ENCODE assay signal across 8 mouse cellular contexts in the genomic region with DNA sequence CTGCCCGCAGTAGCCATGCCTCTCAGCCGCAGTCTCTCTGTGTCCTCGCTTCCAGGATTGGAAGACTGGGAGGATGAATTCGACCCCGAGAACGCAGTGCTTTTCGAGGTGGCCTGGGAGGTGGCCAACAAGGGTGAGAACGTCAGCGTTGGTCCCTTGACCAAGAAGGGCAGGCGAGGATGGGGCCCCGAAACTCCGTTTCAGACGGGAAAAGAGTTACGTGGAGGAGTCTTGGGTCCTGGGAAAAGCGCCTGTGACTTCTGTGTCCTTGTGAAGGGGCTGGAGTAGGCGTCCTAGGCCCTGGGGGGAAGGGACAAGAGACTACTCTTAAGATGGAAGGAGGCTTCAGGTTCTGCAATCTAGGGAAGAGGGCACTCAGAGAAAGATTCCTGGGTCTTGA. TPM values are rescaled to one million over a fixed set of nuclear protein-coding genes. Genes with fewer than 3 reads are reported as not detected.
A peak's percentile ranks its signal among the peaks of the same experiment; 100 is the strongest.
DNase-seq lines count a peak whose midpoint lies in the region; ATAC-seq and TF ChIP-seq lines count a peak whose summit lies in the region.

No protein-coding gene starts in this region.

- ATAC-seq in intestine, embryonic 14.5 days (replicated peaks; ENCODE audit: low FRiP score, low TSS enrichment, low read depth), result no peak
- ATAC-seq in midbrain, embryonic 12.5 days (ENCODE audit: low FRiP score, low read depth), result no peak

- peaks cover 2% of the 10 kb centered on the region for H3K4me1 ChIP-seq in cortical plate, adult 2 months (ENCODE audit: control insufficient read depth, insufficient read depth, low read length)
- peaks cover 35% of the 10 kb centered on the region for H3K4me1 ChIP-seq in intestine, embryonic 14.5 days (replicated peaks; ENCODE audit: control insufficient read depth, insufficient read depth, low read length)
- H3K4me1 ChIP-seq in midbrain, embryonic 12.5 days, result peaks cover 41% of the 10 kb centered on the region

- H3K27ac ChIP-seq in cortical plate, adult 2 months (ENCODE audit: insufficient read depth, low read length), result no peak overlapping the region
- peak overlapping the region; percentile 49 for H3K27ac ChIP-seq in intestine, embryonic 14.5 days (ENCODE audit: low read depth)
- H3K27ac ChIP-seq in midbrain, embryonic 12.5 days (replicated peaks), result peak overlapping the region; percentile 26

- DNase-seq in kidney, adult 9 months, result peak; percentile 53
- no peak for DNase-seq in kidney, adult 11 months
- no peak for DNase-seq in intestine, embryonic 14.5 days (ENCODE audit: low spot score)
- DNase-seq in layer of hippocampus, adult 9-10 months (ENCODE audit: low spot score), result no peak
- no peak for DNase-seq in frontal cortex, postnatal 25 days (ENCODE audit: low spot score in 2 of 2)
- no peak for DNase-seq in left cerebral cortex, postnatal 10 days (ENCODE audit: extremely low spot score in 1 of 2, low spot score in 2 of 2)

- no peak for TF ChIP-seq CTCF in cortical plate, adult 2 months (IDR thresholded peaks at IDR 0.05; ENCODE audit: extremely low read depth, insufficient read depth, low read length)

- H3K4me3 ChIP-seq in cortical plate, adult 2 months (ENCODE audit: insufficient read depth, low read length), result peak overlapping the region; percentile 81
- peak overlapping the region; percentile 95 for H3K4me3 ChIP-seq in intestine, embryonic 14.5 days (ENCODE audit: low read depth, low read length)
- peak overlapping the region; percentile 84 for H3K4me3 ChIP-seq in midbrain, embryonic 12.5 days

- peaks cover 23% of the 10 kb centered on the region for H3K36me3 ChIP-seq in intestine, embryonic 14.5 days (ENCODE audit: control insufficient read depth, insufficient read depth, low read length)
- H3K36me3 ChIP-seq in midbrain, embryonic 12.5 days, result peaks cover 29% of the 10 kb centered on the region

- peak overlapping the region; percentile 83 for H3K9ac ChIP-seq in intestine, embryonic 14.5 days (ENCODE audit: low read length)
- H3K9ac ChIP-seq in midbrain, embryonic 12.5 days (replicated peaks), result peak overlapping the region; percentile 69

- 2% methylated on average over 16 of the region's 16 CpGs for WGBS in intestine, embryonic 14.5 days
- 2% methylated on average over 16 of the region's 16 CpGs for WGBS in midbrain, embryonic 12.5 days

- TF ChIP-seq POLR2A in cortical plate, adult 2 months (IDR thresholded peaks at IDR 0.05; ENCODE audit: extremely low read depth, insufficient read depth, low read length), result no peak

- intact Hi-C loops in left cerebral cortex, postnatal 10 days (cut with DNase I), result no loop called here

- H3K9me3 ChIP-seq in intestine, embryonic 14.5 days (ENCODE audit: control insufficient read depth, low read length), result no peaks in the 10 kb centered on the region
- H3K9me3 ChIP-seq in midbrain, embryonic 12.5 days, result no peaks in the 10 kb centered on the region

- no peaks in the 10 kb centered on the region for H3K27me3 ChIP-seq in intestine, embryonic 14.5 days (replicated peaks; ENCODE audit: control insufficient read depth, insufficient read depth, low read length)
- no peaks in the 10 kb centered on the region; the same call in 1 of the 2 replicates for H3K27me3 ChIP-seq in midbrain, embryonic 12.5 days

- H3K4me2 ChIP-seq in intestine, embryonic 14.5 days (ENCODE audit: low read length), result peak overlapping the region; percentile 94
- H3K4me2 ChIP-seq in midbrain, embryonic 12.5 days (replicated peaks), result peak overlapping the region; percentile 73

RNA-seq across cellular contexts. Expression of a gene that starts 0.4 kb away (rescaled TPM):
- polyA plus RNA-seq in cortical plate, adult 2 months (2012; rRNA removed), result 25.7 and 26.4 TPM in 2 replicates
- 36.0 and 36.2 TPM in 2 replicates for polyA plus RNA-seq in intestine, embryonic 14.5 days (2014; fragmentation: Nextera tagmentation; extraction: Ambion mirVana)
- 29.7 and 32.4 TPM in 2 replicates for polyA plus RNA-seq in midbrain, embryonic 12.5 days (2016; fragmentation: Nextera tagmentation; extraction: Ambion mirVana)
- total RNA-seq in left cerebral cortex, postnatal 10 days (2021), result 10 to 100 TPM; 16.9 to 17.3 TPM

RNA-seq across cellular contexts. Expression of a gene that starts 2.9 kb away (rescaled TPM):
- polyA plus RNA-seq in cortical plate, adult 2 months (2012; rRNA removed), result 41.7 and 47.4 TPM in 2 replicates
- 164 and 174 TPM in 2 replicates for polyA plus RNA-seq in intestine, embryonic 14.5 days (2014; fragmentation: Nextera tagmentation; extraction: Ambion mirVana)
- 140 and 153 TPM in 2 replicates for polyA plus RNA-seq in midbrain, embryonic 12.5 days (2016; fragmentation: Nextera tagmentation; extraction: Ambion mirVana)
- 10 to 100 TPM; 31.3 to 41.1 TPM for total RNA-seq in left cerebral cortex, postnatal 10 days (2021)

RNA-seq across cellular contexts. Expression of a gene that starts 14.4 kb away (rescaled TPM):
- 0.17 TPM in 1 of 2 replicates, not detected in the other for polyA plus RNA-seq in cortical plate, adult 2 months (2012; rRNA removed)
- 0.38 and 0.47 TPM in 2 replicates for polyA plus RNA-seq in intestine, embryonic 14.5 days (2014; fragmentation: Nextera tagmentation; extraction: Ambion mirVana)
- not detected in 2 replicates for polyA plus RNA-seq in midbrain, embryonic 12.5 days (2016; fragmentation: Nextera tagmentation; extraction: Ambion mirVana)
- not detected for total RNA-seq in left cerebral cortex, postnatal 10 days (2021)

RNA-seq across cellular contexts. Expression of a gene that starts 21.5 kb away (rescaled TPM):
- polyA plus RNA-seq in cortical plate, adult 2 months (2012; rRNA removed), result 0.04 and 0.08 TPM in 2 replicates
- polyA plus RNA-seq in intestine, embryonic 14.5 days (2014; fragmentation: Nextera tagmentation; extraction: Ambion mirVana), result 2.3 and 3.9 TPM in 2 replicates
- 0.22 and 0.43 TPM in 2 replicates for polyA plus RNA-seq in midbrain, embryonic 12.5 days (2016; fragmentation: Nextera tagmentation; extraction: Ambion mirVana)
- not detected for total RNA-seq in left cerebral cortex, postnatal 10 days (2021)

RNA-seq across cellular contexts. Expression of a gene that starts 24.6 kb away (rescaled TPM):
- polyA plus RNA-seq in cortical plate, adult 2 months (2012; rRNA removed), result 588 and 637 TPM in 2 replicates
- polyA plus RNA-seq in intestine, embryonic 14.5 days (2014; fragmentation: Nextera tagmentation; extraction: Ambion mirVana), result 4,654 and 4,671 TPM in 2 replicates
- 5,715 and 6,077 TPM in 2 replicates for polyA plus RNA-seq in midbrain, embryonic 12.5 days (2016; fragmentation: Nextera tagmentation; extraction: Ambion mirVana)
- 100 to 1,000 TPM; 445 to 456 TPM for total RNA-seq in left cerebral cortex, postnatal 10 days (2021)
